Mouse (Mus musculus) myocyte (in vitro differentiated cells): Measurements from ENCODE around the gene Prkd3. TPM values are rescaled to one million over a fixed set of nuclear protein-coding genes. Genes with fewer than 3 reads are reported as not detected.

Experiments used
- H3K27me3 ChIP-seq: one replicate; pipeline ENCODE4 v1.6.1; 2011; ENCODE audit not compliant: control insufficient read depth, insufficient read depth, insufficient read length
- H3K36me3 ChIP-seq: one replicate; pipeline ENCODE4 v1.6.1; 2011; ENCODE audit not compliant: control insufficient read depth, insufficient read depth
- H3K4me2 ChIP-seq: one replicate; pipeline ENCODE4 v1.6.1; 2011; ENCODE audit warnings: low read depth, control low read depth
- H3K4me3 ChIP-seq: one replicate; pipeline ENCODE4 v1.5.1; 2011; ENCODE audit warnings: mild to moderate bottlenecking, control low read depth, moderate library complexity
- H3K79me2 ChIP-seq: one replicate; pipeline ENCODE4 v1.6.1; 2011; ENCODE audit not compliant: control insufficient read depth, insufficient read depth
- H3ac ChIP-seq: one replicate; pipeline ENCODE4 v1.6.1; 2011; ENCODE audit not compliant: control insufficient read depth, insufficient read length
- CEBPB ChIP-seq: IDR thresholded peaks from 2 replicates; pipeline ENCODE4 v1.6.1; 2011; ENCODE audit warnings: mild to moderate bottlenecking, moderate library complexity; ENCODE audit not compliant: poor library complexity, insufficient read depth, severe bottlenecking
- E2F4 ChIP-seq: IDR thresholded peaks from one replicate; pipeline ENCODE4 v1.6.1; 2011; ENCODE audit warnings: mild to moderate bottlenecking, control low read depth, moderate library complexity; ENCODE audit not compliant: insufficient read depth
- MAX ChIP-seq: IDR thresholded peaks from one replicate; pipeline ENCODE4 v1.6.1; 2011; ENCODE audit warnings: low read depth, mild to moderate bottlenecking, control low read depth
- MYOD1 ChIP-seq, 3 experiments: IDR thresholded peaks; one replicate each; pipeline ENCODE4 v1.6.1; 2011; ENCODE audit warnings: control low read depth in 2 of 3, low read depth in 2 of 3, mild to moderate bottlenecking in 2 of 3, moderate library complexity in 1 of 3; ENCODE audit not compliant: insufficient read length in 2 of 3, control insufficient read depth in 1 of 3
- MYOG ChIP-seq, 3 experiments: IDR thresholded peaks; one replicate each; pipeline ENCODE4 v1.6.1; 2011; ENCODE audit warnings: control low read depth in 2 of 3, low read depth in 2 of 3, mild to moderate bottlenecking in 2 of 3; ENCODE audit not compliant: insufficient read length in 2 of 3, control insufficient read depth in 1 of 3, insufficient read depth in 1 of 3
- POLR2A ChIP-seq: IDR thresholded peaks from one replicate; pipeline ENCODE4 v1.6.1; 2011; ENCODE audit warnings: low read depth, mild to moderate bottlenecking, control low read depth, moderate library complexity; ENCODE audit not compliant: insufficient read length
- POLR2AphosphoS2 ChIP-seq: IDR thresholded peaks from one replicate; pipeline ENCODE4 v1.6.1; 2011; ENCODE audit warnings: low read depth, control low read depth; ENCODE audit not compliant: insufficient read length
- REST ChIP-seq: IDR thresholded peaks from one replicate; pipeline ENCODE4 v1.6.1; 2011; ENCODE audit warnings: mild to moderate bottlenecking, control low read depth, moderate library complexity; ENCODE audit not compliant: insufficient read depth, insufficient read length
- SRF ChIP-seq: IDR thresholded peaks from one replicate; pipeline ENCODE4 v1.6.1; 2011; ENCODE audit warnings: low read depth; ENCODE audit not compliant: control insufficient read depth, insufficient read length
- TCF12 ChIP-seq: IDR thresholded peaks from one replicate; pipeline ENCODE4 v1.6.1; 2011; ENCODE audit warnings: mild to moderate bottlenecking, control low read depth; ENCODE audit not compliant: poor library complexity, insufficient read depth, severe bottlenecking
- TCF3 ChIP-seq: IDR thresholded peaks from one replicate; pipeline ENCODE4 v1.6.1; 2011; ENCODE audit warnings: low read depth, control low read depth; ENCODE audit not compliant: insufficient read length
- USF1 ChIP-seq: IDR thresholded peaks from one replicate; pipeline ENCODE4 v1.6.1; 2011; ENCODE audit warnings: low read depth, mild to moderate bottlenecking, control low read depth, moderate library complexity
- polyA plus RNA-seq: library from polyadenylated mRNA; unstranded; fragments of >200 nt; fragmentation: generic; extraction: Trizol; gene quantifications from one replicate; pipeline ENCODE4 v1.2.1, GENCODE M21; 2012; ENCODE audit warnings: missing spikeins

Prkd3 gene
- polyA plus RNA-seq, 1 experiment = 11.4 TPM

- Histone ChIP-seq H3K36me3 (peaks cover 19% of the 10 kb centered on the region), H3K79me2 (peaks cover 89% of the 10 kb centered on the region), H3ac (no peak overlapping the region), H3K4me3 (no peak overlapping the region), H3K4me2 (no peak overlapping the region), H3K27me3 (no peaks in the 10 kb centered on the region)
- TF ChIP-seq USF1 (no peak), TCF3 (no peak), POLR2AphosphoS2 (no peak), MYOD1 (IDR thresholded peaks at IDR 0.05; ENCODE audit: control insufficient read depth in 1 of 3, insufficient read length in 2 of 3, low read depth in 2 of 3) (no peak), CEBPB (peak; percentile 72), TCF12 (no peak)
Measured at GRCm38 (mm10) chr17:79014911-79015685, 5.5 kb downstream of the Prkd3 start.

- no peaks in the 10 kb centered on the region for H3K27me3 ChIP-seq
- no peak overlapping the region for H3K4me3 ChIP-seq
- peaks cover 84% of the 10 kb centered on the region for H3K79me2 ChIP-seq
- TF ChIP-seq TCF12 = no peak
- TF ChIP-seq E2F4 = no peak
- TF ChIP-seq REST = no peak
- no peak for TF ChIP-seq POLR2A
- H3ac ChIP-seq = no peak overlapping the region
- no peak overlapping the region for H3K4me2 ChIP-seq
- H3K36me3 ChIP-seq = peaks cover 19% of the 10 kb centered on the region
Measured at GRCm38 (mm10) chr17:79013625-79014024, 7.0 kb downstream of the Prkd3 start.

- H3K79me2 ChIP-seq = peaks cover 51% of the 10 kb centered on the region
- no peak overlapping the region for H3K4me2 ChIP-seq
- TF ChIP-seq REST (no peak), TCF12 (no peak), POLR2A (no peak), MYOG (IDR thresholded peaks at IDR 0.05; ENCODE audit: control insufficient read depth in 1 of 3, insufficient read depth in 1 of 3, insufficient read length in 2 of 3, low read depth in 2 of 3) (no peak), SRF (no peak), MAX (no peak), CEBPB (no peak), USF1 (no peak), MYOD1 (IDR thresholded peaks at IDR 0.05; ENCODE audit: control insufficient read depth in 1 of 3, insufficient read length in 2 of 3, low read depth in 2 of 3) (no peak), E2F4 (no peak), TCF3 (no peak), POLR2AphosphoS2 (no peak)
- no peak overlapping the region for H3K4me3 ChIP-seq
- H3K36me3 ChIP-seq = no peaks in the 10 kb centered on the region
- H3K27me3 ChIP-seq = no peaks in the 10 kb centered on the region
- no peak overlapping the region for H3ac ChIP-seq
Measured at GRCm38 (mm10) chr17:78999745-79000270, 20.8 kb downstream of the Prkd3 start.

GRCm38 (mm10) chr17:78999189-78999588 is 21.4 kb downstream of the Prkd3 start:
- H3K79me2 ChIP-seq = peaks cover 49% of the 10 kb centered on the region
- H3K27me3 ChIP-seq = no peaks in the 10 kb centered on the region
- no peak overlapping the region for H3K4me3 ChIP-seq
- H3K4me2 ChIP-seq = no peak overlapping the region
- H3K36me3 ChIP-seq = no peaks in the 10 kb centered on the region
- H3ac ChIP-seq = no peak overlapping the region
- TF ChIP-seq TCF12 (no peak), POLR2A (no peak), E2F4 (no peak), POLR2AphosphoS2 (no peak), USF1 (no peak), SRF (no peak), MYOG (IDR thresholded peaks at IDR 0.05; ENCODE audit: control insufficient read depth in 1 of 3, insufficient read depth in 1 of 3, insufficient read length in 2 of 3, low read depth in 2 of 3) (no peak), MYOD1 (IDR thresholded peaks at IDR 0.05; ENCODE audit: control insufficient read depth in 1 of 3, insufficient read length in 2 of 3, low read depth in 2 of 3) (no peak), MAX (no peak)

GRCm38 (mm10) chr17:78998130-78998529 is 22.5 kb downstream of the Prkd3 start:
- no peaks in the 10 kb centered on the region for H3K27me3 ChIP-seq
- no peak for TF ChIP-seq POLR2AphosphoS2
- 0 out of 2 replicates have a peak, but pooled peaks have one; percentile 31 for TF ChIP-seq CEBPB
- no peak for TF ChIP-seq USF1
- TF ChIP-seq REST = no peak
- no peak overlapping the region for H3K4me3 ChIP-seq
- no peak overlapping the region for H3ac ChIP-seq
- H3K4me2 ChIP-seq = peak overlapping the region; percentile 61
- peaks cover 57% of the 10 kb centered on the region for H3K79me2 ChIP-seq
- no peaks in the 10 kb centered on the region for H3K36me3 ChIP-seq
